Mouse (Mus musculus) 3134 (cell line): ENCODE results near the gene Ibsp.

ENCODE experiments used
- DNase-seq: peaks from one replicate; pipeline ENCODE4 v3.0.0-alpha.2; 2011; ENCODE audit warnings: low spot score; ENCODE audit not compliant: insufficient read length; ENCODE audit errors: extremely low read depth

Ibsp gene

GRCm38 (mm10) chr5:104298994-104299393 lies at the start of gene Ibsp:
TSS of gene Ibsp (plus strand) at chr5:104299171.
- no peak for DNase-seq

- DNase-seq: peak; percentile 34
These were observed 47.2 kb upstream of the Ibsp start for GRCm38 (mm10) chr5:104251811-104252210.

- no peak for DNase-seq
These were observed 42.4 kb upstream of the Ibsp start for GRCm38 (mm10) chr5:104256585-104256984.

GRCm38 (mm10) chr5:104261908-104262461 lies 37.0 kb upstream of the Ibsp start:
- DNase-seq: no peak

GRCm38 (mm10) chr5:104263014-104263776 lies 35.8 kb upstream of the Ibsp start:
- no peak for DNase-seq

GRCm38 (mm10) chr5:104294201-104294600 lies 4.8 kb upstream of the Ibsp start:
- DNase-seq: no peak

GRCm38 (mm10) chr5:104314073-104314472 lies 15.1 kb downstream of the Ibsp start:
- DNase-seq: no peak

GRCm38 (mm10) chr5:104325029-104325428 lies 26.1 kb downstream of the Ibsp start, which contains the start of gene Mepe:
TSS of gene Mepe (plus strand) at chr5:104325329.
- no peak for DNase-seq

GRCm38 (mm10) chr5:104326884-104327283 lies 27.9 kb downstream of the Ibsp start:
- no peak for DNase-seq

GRCm38 (mm10) chr5:104327389-104327788 lies 28.4 kb downstream of the Ibsp start:
- no peak for DNase-seq

GRCm38 (mm10) chr5:104327876-104328275 lies 28.9 kb downstream of the Ibsp start:
- no peak for DNase-seq

GRCm38 (mm10) chr5:104328317-104328850 lies 29.4 kb downstream of the Ibsp start:
- DNase-seq: no peak

GRCm38 (mm10) chr5:104329381-104329780 lies 30.4 kb downstream of the Ibsp start:
- no peak for DNase-seq

GRCm38 (mm10) chr5:104330088-104330487 lies 31.1 kb downstream of the Ibsp start:
- no peak for DNase-seq

GRCm38 (mm10) chr5:104332296-104332695 lies 33.3 kb downstream of the Ibsp start:
- DNase-seq: no peak

- peak; percentile 11 for DNase-seq
These were observed 34.3 kb downstream of the Ibsp start for GRCm38 (mm10) chr5:104333231-104333640.

- DNase-seq: no peak
These were observed 34.7 kb downstream of the Ibsp start for GRCm38 (mm10) chr5:104333643-104334042.

- DNase-seq: no peak
These were observed 35.5 kb downstream of the Ibsp start for GRCm38 (mm10) chr5:104334516-104334915.

- no peak for DNase-seq
These were observed 37.0 kb downstream of the Ibsp start for GRCm38 (mm10) chr5:104335962-104336361.

GRCm38 (mm10) chr5:104337491-104337890 lies 38.5 kb downstream of the Ibsp start:
- no peak for DNase-seq

GRCm38 (mm10) chr5:104339009-104339408 lies 40.0 kb downstream of the Ibsp start:
- DNase-seq: no peak
